Mouse (Mus musculus): ENCODE data around the gene Prr7. TPM values are rescaled to one million over a fixed set of nuclear protein-coding genes. Genes with fewer than 3 reads are reported as not detected.

The Prr7 gene
- polyA plus RNA-seq, 1 experiment from 2014 or later, result 1.6 TPM

Small RNAs within 50 kb of the gene (microRNA-seq; reads per million reads assigned to microRNA genes)
- gene Mir6943 (not detected), gene Mir6944 (90.9 reads per million, percentile 47 among the genes with 10 or more reads in this experiment), gene Mir6945 (3.7 reads per million, percentile 4 among the genes with 10 or more reads in this experiment)

Other genes starting within 250 kb of the Prr7 start
- 416 and 451 TPM in 2 replicates for gene Prelid1, start 143.8 kb upstream of the Prr7 start, polyA plus RNA-seq (2014; fragmentation: Nextera tagmentation; extraction: Ambion mirVana)
- gene Rab24, start 142.3 kb upstream of the Prr7 start, polyA plus RNA-seq (2014; fragmentation: Nextera tagmentation; extraction: Ambion mirVana), result 90.6 and 97.4 TPM in 2 replicates
- 23.7 and 28.9 TPM in 2 replicates for gene Mxd3, start 134.4 kb upstream of the Prr7 start, polyA plus RNA-seq (2014; fragmentation: Nextera tagmentation; extraction: Ambion mirVana)
- 85.3 and 88.7 TPM in 2 replicates for gene Lman2, start 101.5 kb upstream of the Prr7 start, polyA plus RNA-seq (2014; fragmentation: Nextera tagmentation; extraction: Ambion mirVana)
- 0.57 and 0.97 TPM in 2 replicates for gene Rgs14, start 94.5 kb upstream of the Prr7 start, polyA plus RNA-seq (2014; fragmentation: Nextera tagmentation; extraction: Ambion mirVana)
- gene Slc34a1, start 66.1 kb upstream of the Prr7 start, polyA plus RNA-seq (2014; fragmentation: Nextera tagmentation; extraction: Ambion mirVana), result not detected in 2 replicates
- gene Pfn3, start 49.0 kb upstream of the Prr7 start, polyA plus RNA-seq (2014; fragmentation: Nextera tagmentation; extraction: Ambion mirVana), result not detected in 2 replicates
- 0.17 TPM in 1 of 2 replicates, not detected in the other for gene F12, start 37.5 kb upstream of the Prr7 start, polyA plus RNA-seq (2014; fragmentation: Nextera tagmentation; extraction: Ambion mirVana)
- 60.4 and 68.2 TPM in 2 replicates for gene Grk6, start 19.2 kb upstream of the Prr7 start, polyA plus RNA-seq (2014; fragmentation: Nextera tagmentation; extraction: Ambion mirVana)
- gene Dbn1, start 23.8 kb downstream of the Prr7 start, polyA plus RNA-seq (2014; fragmentation: Nextera tagmentation; extraction: Ambion mirVana), result 299 and 318 TPM in 2 replicates
- gene Pdlim7, start 49.4 kb downstream of the Prr7 start, polyA plus RNA-seq (2014; fragmentation: Nextera tagmentation; extraction: Ambion mirVana), result 154 and 155 TPM in 2 replicates
- 1.6 and 2.7 TPM in 2 replicates for gene Dok3, start 65.0 kb downstream of the Prr7 start, polyA plus RNA-seq (2014; fragmentation: Nextera tagmentation; extraction: Ambion mirVana)
- 82.5 and 84.0 TPM in 2 replicates for gene Ddx41, start 72.4 kb downstream of the Prr7 start, polyA plus RNA-seq (2014; fragmentation: Nextera tagmentation; extraction: Ambion mirVana)
- 47.8 and 50.7 TPM in 2 replicates for gene Fam193b, start 106.9 kb downstream of the Prr7 start, polyA plus RNA-seq (2014; fragmentation: Nextera tagmentation; extraction: Ambion mirVana)
- gene Tmed9, start 109.5 kb downstream of the Prr7 start, polyA plus RNA-seq (2014; fragmentation: Nextera tagmentation; extraction: Ambion mirVana), result 54.9 and 60.9 TPM in 2 replicates
- 16.9 and 21.3 TPM in 2 replicates for gene B4galt7, start 135.6 kb downstream of the Prr7 start, polyA plus RNA-seq (2014; fragmentation: Nextera tagmentation; extraction: Ambion mirVana)
- 53.8 and 56.3 TPM in 2 replicates for gene Caml, start 158.7 kb downstream of the Prr7 start, polyA plus RNA-seq (2014; fragmentation: Nextera tagmentation; extraction: Ambion mirVana)
- gene Ddx46, start 170.8 kb downstream of the Prr7 start, polyA plus RNA-seq (2014; fragmentation: Nextera tagmentation; extraction: Ambion mirVana), result 60.8 and 61.8 TPM in 2 replicates
- 75.6 and 84.4 TPM in 2 replicates for gene B230219D22Rik, start 228.9 kb downstream of the Prr7 start, polyA plus RNA-seq (2014; fragmentation: Nextera tagmentation; extraction: Ambion mirVana)

Measured in limb, embryonic 11.5 days (tissue).